26 mouse cellular contexts compared by ENCODE assay signal in the genomic region with DNA sequence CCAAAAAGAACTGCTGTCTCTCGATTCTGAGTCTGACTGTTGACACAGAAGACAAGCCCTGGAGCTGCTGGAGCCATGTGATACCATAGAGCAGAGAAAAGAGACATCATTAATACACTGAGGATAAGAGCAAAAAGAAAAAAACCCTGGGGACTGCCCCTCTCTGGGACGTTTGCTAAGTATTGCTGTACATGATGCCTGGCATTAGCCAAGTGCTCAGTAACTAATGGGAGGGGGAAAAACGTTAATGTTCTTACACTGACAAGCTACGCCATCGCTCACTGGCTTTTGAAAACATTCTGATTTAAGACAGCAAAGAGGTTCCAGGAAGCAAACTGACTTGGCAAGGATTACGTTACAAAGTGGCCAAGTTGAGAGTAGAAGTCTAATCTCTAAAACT. TPM values are rescaled to one million over a fixed set of nuclear protein-coding genes. Genes with fewer than 3 reads are reported as not detected.
DNase-seq lines count a peak whose midpoint lies in the region; ATAC-seq and TF ChIP-seq lines count a peak whose summit lies in the region.
"Had no signal": no experiment of that assay in that cellular context is flagged by ENCODE, and none has a peak within 500 bp of the region (broad histone marks: within the 10 kb centered on the region; RNA-seq: fewer than 3 reads in every experiment).

No protein-coding gene starts in this region.

- 0 out of 2 replicates have a peak, but pooled peaks cover 6% of the 10 kb centered on the region for H3K79me2 ChIP-seq in CH12.LX (replicated peaks; ENCODE audit: control insufficient read depth, extremely low read depth, insufficient read depth, poor library complexity, severe bottlenecking)

- H3K4me1 ChIP-seq in CH12.LX (ENCODE audit: control insufficient read depth in 1 of 2, insufficient read depth in 2 of 2) = peaks cover 6 to 50% of the 10 kb centered on the region in 2 experiments
- peaks cover 45% of the 10 kb centered on the region for H3K4me1 ChIP-seq in bone marrow macrophage, adult 2 months (ENCODE audit: control insufficient read depth, insufficient read depth, low read length)
- H3K4me1 ChIP-seq: forebrain, embryonic 12.5 days; forebrain, embryonic 15.5 days; heart, embryonic 10.5 days; hindbrain, embryonic 12.5 days; hindbrain, embryonic 15.5 days had no signal

- H3K4me3 ChIP-seq in CH12.LX (replicated peaks in 1 of 3; ENCODE audit: low read depth in 2 of 3, low read length in 2 of 3, poor library complexity in 1 of 3) = no peak overlapping the region
- no peak overlapping the region for H3K4me3 ChIP-seq in bone marrow macrophage, adult 2 months (ENCODE audit: insufficient read depth, low read length)
- H3K4me3 ChIP-seq: erythroblast, embryonic 14.5 days; forebrain, embryonic 12.5 days; forebrain, embryonic 15.5 days; gastrocnemius, adult 2 months; heart, adult 2 months; heart, embryonic 10.5 days; heart, embryonic 13.5 days; hindbrain, embryonic 12.5 days; hindbrain, embryonic 15.5 days had no signal

- no peaks in the 10 kb centered on the region for H3K9me3 ChIP-seq in CH12.LX (replicated peaks; ENCODE audit: low read length)
- H3K9me3 ChIP-seq: forebrain, embryonic 12.5 days; forebrain, embryonic 15.5 days; heart, embryonic 10.5 days; heart, embryonic 13.5 days; hindbrain, embryonic 12.5 days; hindbrain, embryonic 15.5 days had no signal

- TF ChIP-seq POLR2A in CH12.LX (IDR thresholded peaks at IDR 0.05; ENCODE audit: low read depth, low read length) = no peak
- no peak for TF ChIP-seq POLR2A in bone marrow macrophage, adult 2 months (IDR thresholded peaks at IDR 0.05; ENCODE audit: borderline replicate concordance, low read depth, low read length)

- peak; percentile 42; the same call in 1 of the 2 replicates for TF ChIP-seq EP300 in CH12.LX (IDR thresholded peaks at IDR 0.05; ENCODE audit: low read length)

- H3K27ac ChIP-seq in CH12.LX (ENCODE audit: insufficient read depth, low read depth) = peak overlapping the region; percentile 72
- H3K27ac ChIP-seq in bone marrow macrophage, adult 2 months (ENCODE audit: insufficient read depth, low read depth, low read length) = peak overlapping the region; percentile 31
- H3K27ac ChIP-seq: forebrain, embryonic 12.5 days; forebrain, embryonic 15.5 days; gastrocnemius, adult 2 months; heart, adult 2 months; heart, embryonic 10.5 days; heart, embryonic 13.5 days; hindbrain, embryonic 12.5 days; hindbrain, embryonic 15.5 days had no signal

- peak; percentile 66 for DNase-seq in heart, adult 11 months
- no peak for DNase-seq in heart, postnatal 25 days (ENCODE audit: low spot score)
- DNase-seq in CH12.LX (ENCODE audit: extremely low read depth) = peak; percentile 53
- no peak for DNase-seq in layer of hippocampus, adult 9-11 months
- DNase-seq: adrenal gland, adult 8-10 months; adrenal gland, postnatal 25 days; B cell, adult 2 months; cerebellum, adult 18-20 months; cerebellum, adult 9-10 months; cerebellum, postnatal 14 days; gastrocnemius, adult 2 months; gastrocnemius, postnatal 14 days; heart, adult 2 months; heart, postnatal 14 days; kidney, adult 18-20 months had no signal

- no peak for TF ChIP-seq CTCF in CH12.LX (conservative IDR thresholded peaks at IDR 0.05 in 1 of 2, IDR thresholded peaks at IDR 0.05 in 1 of 2; ENCODE audit: low read depth in 2 of 2, low read length in 2 of 2)
- no peak for TF ChIP-seq CTCF in bone marrow macrophage, adult 2 months (IDR thresholded peaks at IDR 0.05; ENCODE audit: low read depth, low read length)

- ATAC-seq in granulocyte monocyte progenitor cell, adult 5-6 weeks (replicated peaks; ENCODE audit: poor library complexity, severe bottlenecking) = no peak
- ATAC-seq: activated CD4-positive, CD25-positive, alpha-beta regulatory T cell, adult 4 months; forebrain, embryonic 15.5 days; intestine, embryonic 16.5 days had no signal

- no peaks in the 10 kb centered on the region for H3K27me3 ChIP-seq in CH12.LX (replicated peaks)
- H3K27me3 ChIP-seq: forebrain, embryonic 12.5 days; forebrain, embryonic 15.5 days; heart, embryonic 13.5 days; hindbrain, embryonic 12.5 days; hindbrain, embryonic 15.5 days had no signal

- peak overlapping the region; percentile 23; the same call in 1 of the 2 replicates for H3K9ac ChIP-seq in CH12.LX (ENCODE audit: insufficient read depth, low read depth)
- H3K9ac ChIP-seq: forebrain, embryonic 12.5 days; forebrain, embryonic 15.5 days; heart, embryonic 13.5 days; hindbrain, embryonic 12.5 days; hindbrain, embryonic 15.5 days had no signal

- H3K36me3 ChIP-seq in CH12.LX (replicated peaks in 1 of 2; ENCODE audit: control insufficient read depth in 1 of 2, insufficient read depth in 1 of 2, low read length in 1 of 2) = peaks cover 3 to 13% of the 10 kb centered on the region in 2 experiments
- H3K36me3 ChIP-seq: forebrain, embryonic 12.5 days; forebrain, embryonic 15.5 days; heart, embryonic 10.5 days; hindbrain, embryonic 12.5 days; hindbrain, embryonic 15.5 days had no signal

- no peak for TF ChIP-seq RAD21 in CH12.LX (IDR thresholded peaks at IDR 0.05; ENCODE audit: low read depth, low read length)

- H3K4me2 ChIP-seq in CH12.LX (ENCODE audit: insufficient read depth, low read depth, poor library complexity, severe bottlenecking) = peak overlapping the region; percentile 42; the same call in 1 of the 2 replicates
- H3K4me2 ChIP-seq: forebrain, embryonic 12.5 days; forebrain, embryonic 15.5 days; heart, embryonic 13.5 days; hindbrain, embryonic 12.5 days; hindbrain, embryonic 15.5 days had no signal

- intact Hi-C loops in heart, postnatal 25 days (cut with DNase I) = no loop called here

- in situ Hi-C loops in CH12.LX (cut with MboI; ENCODE audit: low pct_ligation_motif_present, low pct_unique_long_range_greater_than_20kb, low sequenced_read_pairs) = no loop called here

- dilution Hi-C loops in CH12.LX (cut with MboI; ENCODE audit: extremely low pct_ligation_motif_present, extremely low pct_unique_long_range_greater_than_20kb, low sequenced_read_pairs) = no loop called here

TF ChIP-seq in CH12.LX, 34 proteins besides CTCF, POLR2A, EP300 and RAD21:
- no peak for TF ChIP-seq CHD2 (IDR thresholded peaks at IDR 0.05; ENCODE audit: low read length)
- no peak for TF ChIP-seq POLR2AphosphoS2 (IDR thresholded peaks at IDR 0.05; ENCODE audit: low read depth, low read length)
- no peak for TF ChIP-seq BHLHE40 (IDR thresholded peaks at IDR 0.05; ENCODE audit: low read depth, low read length)
- no peak for TF ChIP-seq SMC3 (IDR thresholded peaks at IDR 0.05; ENCODE audit: low read depth, low read length)
- peak; percentile 55; the same call in 1 of the 2 replicates for TF ChIP-seq MEF2A (IDR thresholded peaks at IDR 0.05; ENCODE audit: borderline replicate concordance, low read depth, low read length)
- TF ChIP-seq MAFK (IDR thresholded peaks at IDR 0.05; ENCODE audit: insufficient replicate concordance, low read length) = no peak
- TF ChIP-seq MXI1 (IDR thresholded peaks at IDR 0.05; ENCODE audit: low read depth, low read length) = no peak
- TF ChIP-seq RCOR1 (conservative IDR thresholded peaks at IDR 0.05; ENCODE audit: low read depth, low read length) = no peak
- TF ChIP-seq SIN3A (IDR thresholded peaks at IDR 0.05; ENCODE audit: low read length) = no peak
- 0 out of 2 replicates have a peak, but pooled peaks have one; percentile 21 for TF ChIP-seq NRF1 (IDR thresholded peaks at IDR 0.05; ENCODE audit: low read depth, low read length)
- no peak for TF ChIP-seq PAX5 (IDR thresholded peaks at IDR 0.05; ENCODE audit: low read length)
- no peak for TF ChIP-seq GABPA (IDR thresholded peaks at IDR 0.05; ENCODE audit: insufficient replicate concordance, low read depth, low read length)
- TF ChIP-seq IRF4 (IDR thresholded peaks at IDR 0.05; ENCODE audit: low read depth, low read length) = 0 out of 2 replicates have a peak, but pooled peaks have one; percentile 18
- 0 out of 2 replicates have a peak, but pooled peaks have one; percentile 33 for TF ChIP-seq ZMIZ1 (IDR thresholded peaks at IDR 0.05; ENCODE audit: low read depth, low read length)
- TF ChIP-seq TBP (conservative IDR thresholded peaks at IDR 0.05; ENCODE audit: low read depth, low read length) = 0 out of 2 replicates have a peak, but pooled peaks have one; percentile 15
- peak; percentile 57 for TF ChIP-seq ZNF384 (IDR thresholded peaks at IDR 0.05; ENCODE audit: low read depth, low read length)
- TF ChIP-seq USF1 (IDR thresholded peaks at IDR 0.05; ENCODE audit: low read depth, low read length) = no peak
- 0 out of 2 replicates have a peak, but pooled peaks have one; percentile 31 for TF ChIP-seq MYC (IDR thresholded peaks at IDR 0.05; ENCODE audit: low read depth, low read length)
- no peak for TF ChIP-seq JUN (IDR thresholded peaks at IDR 0.05; ENCODE audit: insufficient read depth, low read depth, low read length)
- TF ChIP-seq E2F4 (IDR thresholded peaks at IDR 0.05; ENCODE audit: insufficient replicate concordance, low read depth, low read length) = no peak
- TF ChIP-seq ZC3H11A (IDR thresholded peaks at IDR 0.05; ENCODE audit: low read depth, low read length) = no peak
- 0 out of 2 replicates have a peak, but pooled peaks have one; percentile 31 for TF ChIP-seq ELF1 (IDR thresholded peaks at IDR 0.05; ENCODE audit: low read depth, low read length)

RNA-seq across cellular contexts. Expression of a gene that starts 26.5 kb away (rescaled TPM):
- total RNA-seq in heart, postnatal 25 days (2021) = 1 to 10 TPM; 8.3 to 9.6 TPM
- total RNA-seq in CH12.LX (2012; rRNA removed) (14.1 and 14.6 TPM in 2 replicates), CH12.LX (2014; rRNA removed) (9.5 and 9.9 TPM in 2 replicates)
- polyA plus RNA-seq in CH12.LX (2012; ENCODE audit: insufficient read length, low read depth) = 11.3 and 13.0 TPM in 2 replicates
- polyA plus RNA-seq in bone marrow macrophage, adult 2 months (2012; ENCODE audit: insufficient read depth, insufficient read length, missing spikeins) = 24.1 and 24.9 TPM in 2 replicates
- 12.5 and 13.5 TPM in 2 replicates for total RNA-seq in granulocyte monocyte progenitor cell, adult 5-6 weeks (2014; fragmentation: Nextera tagmentation)
- 5.4 and 8.5 TPM in 2 replicates for total RNA-seq in granulocyte monocyte progenitor cell, adult 5-6 weeks (2017)

Comparison
In these comparisons a context has a peak if more than half of its experiments do, and no peak if none do; other contexts are left out.
1. DNase-seq: peak in heart, adult 11 months (single experiment) and CH12.LX (single experiment); none in heart, postnatal 25 days (single experiment) and layer of hippocampus, adult 9-11 months (single experiment).